ENCODE assay signal across 13 mouse cellular contexts in genomic region chr7:35341282-35341681, GRCm38 (mm10). TPM values are rescaled to one million over a fixed set of nuclear protein-coding genes. Genes with fewer than 3 reads are reported as not detected.
DNase-seq lines count a peak whose midpoint lies in the region; ATAC-seq and TF ChIP-seq lines count a peak whose summit lies in the region.
"Had no signal": no experiment of that assay in that cellular context is flagged by ENCODE, and none has a peak within 500 bp of the region (broad histone marks: within the 10 kb centered on the region; RNA-seq: fewer than 3 reads in every experiment).

No protein-coding gene starts in this region.

- H3K9me3 ChIP-seq in kidney, postnatal 0 days (replicated peaks; ENCODE audit: low read length), result no peaks in the 10 kb centered on the region
- H3K9me3 ChIP-seq in kidney, embryonic 14.5 days (ENCODE audit: control insufficient read depth, low read length), result no peaks in the 10 kb centered on the region
- H3K9me3 ChIP-seq in E14TG2a.4 (ENCODE audit: low read length), result peaks cover 2% of the 10 kb centered on the region; the same call in 1 of the 2 replicates
- no peaks in the 10 kb centered on the region for H3K9me3 ChIP-seq in liver, embryonic 13.5 days (replicated peaks)
- H3K9me3 ChIP-seq in midbrain, embryonic 15.5 days, result no peaks in the 10 kb centered on the region

- H3K27me3 ChIP-seq in kidney, postnatal 0 days (ENCODE audit: insufficient read depth, low read length), result no peaks in the 10 kb centered on the region
- H3K27me3 ChIP-seq in kidney, embryonic 14.5 days (ENCODE audit: control insufficient read depth, insufficient read depth, low read length), result no peaks in the 10 kb centered on the region
- H3K27me3 ChIP-seq in E14TG2a.4 (ENCODE audit: insufficient read depth, low read length), result peaks cover 28% of the 10 kb centered on the region
- peaks cover 35% of the 10 kb centered on the region for H3K27me3 ChIP-seq in liver, embryonic 13.5 days
- peaks cover 14% of the 10 kb centered on the region for H3K27me3 ChIP-seq in midbrain, embryonic 15.5 days (replicated peaks)

- H3K4me3 ChIP-seq in kidney, postnatal 0 days (replicated peaks; ENCODE audit: low read depth, low read length), result no peak overlapping the region
- no peak overlapping the region for H3K4me3 ChIP-seq in kidney, embryonic 14.5 days (ENCODE audit: low read length)
- H3K4me3 ChIP-seq in E14TG2a.4 (replicated peaks; ENCODE audit: low read length), result 0 out of 2 replicates have a peak overlapping the region, but pooled peaks have one; percentile 13
- H3K4me3 ChIP-seq in liver, embryonic 13.5 days (replicated peaks), result no peak overlapping the region
- no peak overlapping the region for H3K4me3 ChIP-seq in midbrain, embryonic 15.5 days

- no peak overlapping the region for H3K9ac ChIP-seq in kidney, postnatal 0 days (ENCODE audit: low read depth, low read length)
- H3K9ac ChIP-seq in kidney, embryonic 14.5 days (ENCODE audit: low read depth, low read length), result no peak overlapping the region
- H3K9ac ChIP-seq in liver, embryonic 13.5 days, result no peak overlapping the region
- no peak overlapping the region for H3K9ac ChIP-seq in midbrain, embryonic 15.5 days
- H3K9ac ChIP-seq: forebrain, postnatal 0 days had no signal

- H3K4me1 ChIP-seq in kidney, postnatal 0 days (replicated peaks; ENCODE audit: insufficient read depth, low read length), result no peaks in the 10 kb centered on the region
- no peaks in the 10 kb centered on the region for H3K4me1 ChIP-seq in kidney, embryonic 14.5 days (ENCODE audit: control insufficient read depth, insufficient read depth, low read length)
- H3K4me1 ChIP-seq in E14TG2a.4 (replicated peaks; ENCODE audit: low read depth, low read length), result peaks cover 53% of the 10 kb centered on the region
- peaks cover 5% of the 10 kb centered on the region for H3K4me1 ChIP-seq in liver, embryonic 13.5 days (replicated peaks)
- no peaks in the 10 kb centered on the region for H3K4me1 ChIP-seq in midbrain, embryonic 15.5 days

- H3K4me2 ChIP-seq in kidney, postnatal 0 days (ENCODE audit: low read length), result no peak overlapping the region
- no peak overlapping the region for H3K4me2 ChIP-seq in kidney, embryonic 14.5 days (replicated peaks; ENCODE audit: low read depth, low read length)
- no peak overlapping the region for H3K4me2 ChIP-seq in liver, embryonic 13.5 days
- H3K4me2 ChIP-seq in midbrain, embryonic 15.5 days, result no peak overlapping the region

- H3K36me3 ChIP-seq in kidney, postnatal 0 days (ENCODE audit: insufficient read depth, low read length), result no peaks in the 10 kb centered on the region
- no peaks in the 10 kb centered on the region for H3K36me3 ChIP-seq in kidney, embryonic 14.5 days (ENCODE audit: control insufficient read depth, insufficient read depth, low read length)
- no peaks in the 10 kb centered on the region for H3K36me3 ChIP-seq in E14TG2a.4 (ENCODE audit: insufficient read depth, low read length)
- no peaks in the 10 kb centered on the region for H3K36me3 ChIP-seq in liver, embryonic 13.5 days
- H3K36me3 ChIP-seq in midbrain, embryonic 15.5 days (replicated peaks), result no peaks in the 10 kb centered on the region

- no peak overlapping the region for H3K27ac ChIP-seq in kidney, postnatal 0 days
- no peak overlapping the region for H3K27ac ChIP-seq in kidney, embryonic 14.5 days (ENCODE audit: low read depth, low read length)
- H3K27ac ChIP-seq in liver, embryonic 13.5 days, result no peak overlapping the region
- no peak overlapping the region for H3K27ac ChIP-seq in midbrain, embryonic 15.5 days

- 0 out of 2 replicates have a peak, but pooled peaks have one; percentile 40 for ATAC-seq in kidney, postnatal 0 days (replicated peaks; ENCODE audit: low FRiP score, low read depth)
- no peak for ATAC-seq in kidney, embryonic 14.5 days (ENCODE audit: low FRiP score, low TSS enrichment)
- ATAC-seq in liver, embryonic 13.5 days (ENCODE audit: low read depth), result peak; percentile 14; the same call in 1 of the 2 replicates
- no peak for ATAC-seq in midbrain, embryonic 15.5 days (replicated peaks)
- ATAC-seq: forebrain, postnatal 0 days; hindbrain, embryonic 16.5 days; lung, postnatal 0 days had no signal

- WGBS in kidney, postnatal 0 days, result 78% methylated on average over 6 of the region's 6 CpGs
- WGBS in kidney, embryonic 14.5 days, result 78% methylated on average over 6 of the region's 6 CpGs
- 62% methylated on average over 6 of the region's 6 CpGs for WGBS in liver, embryonic 13.5 days (ENCODE audit: insufficient replicate concordance)
- 85% methylated on average over 6 of the region's 6 CpGs for WGBS in midbrain, embryonic 15.5 days

- peak; percentile 16 for DNase-seq in cerebellum, adult 11 months
- DNase-seq in cerebellum, adult 8-10 months, result no peak
- no peak for DNase-seq in kidney, postnatal 0 days (ENCODE audit: low spot score)
- DNase-seq in liver, embryonic 13.5 days, result no peak
- no peak for DNase-seq in adrenal gland, postnatal 4 days (ENCODE audit: low spot score in 2 of 2)
- DNase-seq: adrenal gland, postnatal 25 days; forebrain, postnatal 0 days; thymus, adult 18-20 months had no signal

- no peak for TF ChIP-seq CTCF in kidney, postnatal 0 days (IDR thresholded peaks at IDR 0.05; ENCODE audit: low read depth)
- no peak for TF ChIP-seq CTCF in E14TG2a.4 (conservative IDR thresholded peaks at IDR 0.05; ENCODE audit: low read length)

RNA-seq across cellular contexts. Expression of gene Rhpn2, which starts 7.3 kb away (rescaled TPM):
- polyA plus RNA-seq in kidney, postnatal 0 days (2015; fragmentation: Nextera tagmentation; extraction: Ambion mirVana), result 14.6 and 15.1 TPM in 2 replicates
- 10.2 and 15.7 TPM in 2 replicates for polyA plus RNA-seq in kidney, embryonic 14.5 days (2014; fragmentation: Nextera tagmentation; extraction: Ambion mirVana)
- 3.8 and 4.6 TPM in 2 replicates for polyA plus RNA-seq in liver, embryonic 13.5 days (2015; fragmentation: Nextera tagmentation; extraction: Ambion mirVana)
- total RNA-seq in adrenal gland, postnatal 4 days (2021), result 1 to 10 TPM; 2.9 to 4.8 TPM
- 1.9 and 2.1 TPM in 2 replicates for polyA plus RNA-seq in midbrain, embryonic 15.5 days (2015; fragmentation: Nextera tagmentation; extraction: Ambion mirVana)

RNA-seq across cellular contexts. Expression of gene Gpatch1, which starts 23.0 kb away (rescaled TPM):
- polyA plus RNA-seq in kidney, postnatal 0 days (2015; fragmentation: Nextera tagmentation; extraction: Ambion mirVana), result 17.0 and 17.6 TPM in 2 replicates
- polyA plus RNA-seq in kidney, embryonic 14.5 days (2014; fragmentation: Nextera tagmentation; extraction: Ambion mirVana), result 13.7 and 20.5 TPM in 2 replicates
- 7.3 and 8.5 TPM in 2 replicates for polyA plus RNA-seq in liver, embryonic 13.5 days (2015; fragmentation: Nextera tagmentation; extraction: Ambion mirVana)
- 10 to 100 TPM; 22.3 to 26.0 TPM for total RNA-seq in adrenal gland, postnatal 4 days (2021)
- polyA plus RNA-seq in midbrain, embryonic 15.5 days (2015; fragmentation: Nextera tagmentation; extraction: Ambion mirVana), result 19.9 and 23.1 TPM in 2 replicates

RNA-seq across cellular contexts. Expression of gene Faap24, which starts 55.4 kb away (rescaled TPM):
- polyA plus RNA-seq in kidney, postnatal 0 days (2015; fragmentation: Nextera tagmentation; extraction: Ambion mirVana), result 14.3 and 15.4 TPM in 2 replicates
- 14.5 and 18.0 TPM in 2 replicates for polyA plus RNA-seq in kidney, embryonic 14.5 days (2014; fragmentation: Nextera tagmentation; extraction: Ambion mirVana)
- polyA plus RNA-seq in liver, embryonic 13.5 days (2015; fragmentation: Nextera tagmentation; extraction: Ambion mirVana), result 28.9 and 34.4 TPM in 2 replicates
- 1 to 10 TPM; 6.5 to 7.3 TPM for total RNA-seq in adrenal gland, postnatal 4 days (2021)
- polyA plus RNA-seq in midbrain, embryonic 15.5 days (2015; fragmentation: Nextera tagmentation; extraction: Ambion mirVana), result 19.4 and 19.9 TPM in 2 replicates

RNA-seq across cellular contexts. Expression of gene Cep89, which starts 55.6 kb away (rescaled TPM):
- 32.2 and 34.1 TPM in 2 replicates for polyA plus RNA-seq in kidney, postnatal 0 days (2015; fragmentation: Nextera tagmentation; extraction: Ambion mirVana)
- 40.2 and 59.9 TPM in 2 replicates for polyA plus RNA-seq in kidney, embryonic 14.5 days (2014; fragmentation: Nextera tagmentation; extraction: Ambion mirVana)
- polyA plus RNA-seq in liver, embryonic 13.5 days (2015; fragmentation: Nextera tagmentation; extraction: Ambion mirVana), result 19.7 and 22.9 TPM in 2 replicates
- total RNA-seq in adrenal gland, postnatal 4 days (2021), result 10 to 100 TPM; 27.2 to 41.1 TPM
- polyA plus RNA-seq in midbrain, embryonic 15.5 days (2015; fragmentation: Nextera tagmentation; extraction: Ambion mirVana), result 35.8 and 36.1 TPM in 2 replicates

Comparison
In these comparisons a context has a peak if more than half of its experiments do, and no peak if none do; other contexts are left out.
1. ATAC-seq: peak in kidney, postnatal 0 days (single experiment) and liver, embryonic 13.5 days (single experiment); none in kidney, embryonic 14.5 days (single experiment) and midbrain, embryonic 15.5 days (single experiment).